Mouse (Mus musculus) heart, embryonic 16.5 days (tissue): ENCODE measurements around the gene Kcnh1. TPM values are rescaled to one million over a fixed set of nuclear protein-coding genes. Genes with fewer than 3 reads are reported as not detected.

ENCODE experiments used
- ATAC-seq: fragments of 200-750 bp; cut with Nextera tagmentation; replicated peaks from 2 replicates; pipeline ENCODE4 v1.8.0; 2017; ENCODE audit warnings: moderate number of reproducible peaks; ENCODE audit not compliant: insufficient read depth, low FRiP score; ENCODE audit errors: extremely low read depth
- H3K27ac ChIP-seq: fragments of 300-500 bp; sonication (generic); 2 replicates; pipeline ENCODE4 v1.5.1; 2014; ENCODE audit warnings: mild to moderate bottlenecking, low read length, control low read depth, moderate library complexity
- H3K27me3 ChIP-seq: fragments of 300-500 bp; sonication (generic); 2 replicates; pipeline ENCODE4 v1.6.1; 2014; ENCODE audit warnings: low read length, mixed read lengths; ENCODE audit not compliant: control insufficient read depth, insufficient read depth
- H3K36me3 ChIP-seq: fragments of 300-500 bp; sonication (generic); 2 replicates; pipeline ENCODE4 v1.6.1; 2014; ENCODE audit not compliant: control insufficient read depth, insufficient read depth
- H3K4me1 ChIP-seq: fragments of 300-500 bp; sonication (generic); 2 replicates; pipeline ENCODE4 v1.6.1; 2014; ENCODE audit warnings: low read length, mixed read lengths; ENCODE audit not compliant: control insufficient read depth, insufficient read depth
- H3K4me2 ChIP-seq: fragments of 300-500 bp; sonication (generic); 2 replicates; pipeline ENCODE4 v1.6.1; 2014; ENCODE audit warnings: low read depth, mild to moderate bottlenecking, control low read depth, low read length
- H3K4me3 ChIP-seq: fragments of 300-500 bp; sonication (generic); 2 replicates; pipeline ENCODE4 v1.5.1; 2014; ENCODE audit warnings: mild to moderate bottlenecking, control low read depth, low read length
- H3K9ac ChIP-seq: fragments of 300-500 bp; sonication (generic); 2 replicates; pipeline ENCODE4 v1.6.1; 2014; ENCODE audit warnings: low read length, control low read depth
- H3K9me3 ChIP-seq: fragments of 300-500 bp; sonication (generic); replicated peaks from 2 replicates; pipeline ENCODE4 v1.6.1; 2016; ENCODE audit warnings: low read length; ENCODE audit not compliant: control insufficient read depth
- WGBS: fragments of 180-500 bp; shearing (Covaris S2); extraction: QIAGEN DNeasy Blood & Tissue Kit; methylation state at CpG from one replicate; pipeline ENCODE4 v1.1.7; 2014; 5-methylcytosine and 5-hydroxymethylcytosine counted together
- polyA plus RNA-seq: library from polyadenylated mRNA; unstranded; fragments of >200 nt; fragmentation: Nextera tagmentation; extraction: Ambion mirVana; gene quantifications from 2 replicates; pipeline ENCODE4 v1.2.1, GENCODE M21; 2015

The Kcnh1 gene
- polyA plus RNA-seq, 1 experiment from 2014 or later: 0.32 TPM

GRCm38 (mm10) chr1:192487571-192487970, 297.0 kb downstream of the Kcnh1 start:
- H3K27me3 ChIP-seq: no peaks in the 10 kb centered on the region
- no peak for ATAC-seq
- H3K27ac ChIP-seq: no peak overlapping the region
- H3K4me1 ChIP-seq: no peaks in the 10 kb centered on the region
- H3K4me2 ChIP-seq: no peak overlapping the region
- 92% methylated on average over 11 of the region's 11 CpGs for WGBS
- no peak overlapping the region for H3K4me3 ChIP-seq
- no peaks in the 10 kb centered on the region for H3K36me3 ChIP-seq
- H3K9me3 ChIP-seq: no peaks in the 10 kb centered on the region
- no peak overlapping the region for H3K9ac ChIP-seq

- no peak for ATAC-seq
Observed at GRCm38 (mm10) chr1:192489908-192490825, 299.6 kb downstream of the Kcnh1 start.

GRCm38 (mm10) chr1:192497505-192497904, 306.9 kb downstream of the Kcnh1 start:
- ATAC-seq: no peak
- Histone ChIP-seq H3K27ac (no peak overlapping the region), H3K9ac (no peak overlapping the region), H3K9me3 (no peaks in the 10 kb centered on the region), H3K4me2 (no peak overlapping the region), H3K36me3 (no peaks in the 10 kb centered on the region), H3K27me3 (no peaks in the 10 kb centered on the region), H3K4me1 (no peaks in the 10 kb centered on the region), H3K4me3 (no peak overlapping the region)
- WGBS: 68% methylated on average over 2 of the region's 2 CpGs

More at GRCm38 (mm10) chr1:192489908-192490825, 299.6 kb downstream of the Kcnh1 start:
- 64% methylated on average over 13 of the region's 13 CpGs for WGBS
- H3K36me3 ChIP-seq: no peaks in the 10 kb centered on the region
- no peaks in the 10 kb centered on the region for H3K9me3 ChIP-seq
- no peak overlapping the region for H3K4me3 ChIP-seq
- no peak overlapping the region for H3K27ac ChIP-seq
- H3K4me2 ChIP-seq: no peak overlapping the region
- no peaks in the 10 kb centered on the region for H3K27me3 ChIP-seq
- no peaks in the 10 kb centered on the region for H3K4me1 ChIP-seq
- H3K9ac ChIP-seq: no peak overlapping the region

GRCm38 (mm10) chr1:192502016-192502415, 311.4 kb downstream of the Kcnh1 start:
- Histone ChIP-seq H3K4me2 (no peak overlapping the region), H3K36me3 (no peaks in the 10 kb centered on the region), H3K27ac (no peak overlapping the region), H3K4me1 (no peaks in the 10 kb centered on the region), H3K4me3 (no peak overlapping the region), H3K27me3 (no peaks in the 10 kb centered on the region), H3K9me3 (no peaks in the 10 kb centered on the region), H3K9ac (no peak overlapping the region)
- WGBS: 54% methylated on average over 9 of the region's 9 CpGs
- ATAC-seq: no peak

- Histone ChIP-seq H3K4me1 (no peaks in the 10 kb centered on the region), H3K36me3 (no peaks in the 10 kb centered on the region), H3K4me2 (no peak overlapping the region), H3K27me3 (no peaks in the 10 kb centered on the region), H3K27ac (no peak overlapping the region), H3K9me3 (no peaks in the 10 kb centered on the region), H3K9ac (no peak overlapping the region), H3K4me3 (no peak overlapping the region)
- no peak for ATAC-seq
Observed at GRCm38 (mm10) chr1:192502835-192503234, 312.3 kb downstream of the Kcnh1 start.

- Histone ChIP-seq H3K36me3 (no peaks in the 10 kb centered on the region), H3K4me1 (no peaks in the 10 kb centered on the region), H3K4me2 (no peak overlapping the region), H3K27me3 (no peaks in the 10 kb centered on the region), H3K27ac (no peak overlapping the region), H3K9ac (no peak overlapping the region), H3K4me3 (no peak overlapping the region), H3K9me3 (no peaks in the 10 kb centered on the region)
- WGBS: 77% methylated on average over 4 of the region's 4 CpGs
- ATAC-seq: no peak
Observed at GRCm38 (mm10) chr1:192503651-192504050, 313.1 kb downstream of the Kcnh1 start.

- ATAC-seq: no peak
- Histone ChIP-seq H3K36me3 (no peaks in the 10 kb centered on the region), H3K9me3 (no peaks in the 10 kb centered on the region), H3K4me3 (no peak overlapping the region), H3K4me2 (no peak overlapping the region), H3K9ac (no peak overlapping the region), H3K4me1 (no peaks in the 10 kb centered on the region), H3K27me3 (no peaks in the 10 kb centered on the region), H3K27ac (no peak overlapping the region)
- 97% methylated on average over 1 of the region's 1 CpGs for WGBS
Observed at GRCm38 (mm10) chr1:192512821-192513220, 322.2 kb downstream of the Kcnh1 start.

GRCm38 (mm10) chr1:192515373-192515772, 324.8 kb downstream of the Kcnh1 start:
- Histone ChIP-seq H3K4me3 (no peak overlapping the region), H3K9ac (no peak overlapping the region), H3K27ac (no peak overlapping the region), H3K36me3 (no peaks in the 10 kb centered on the region), H3K27me3 (no peaks in the 10 kb centered on the region), H3K4me1 (peaks cover under 1% of the 10 kb centered on the region), H3K4me2 (no peak overlapping the region), H3K9me3 (no peaks in the 10 kb centered on the region)
- WGBS: 78% methylated on average over 3 of the region's 3 CpGs
- no peak for ATAC-seq

GRCm38 (mm10) chr1:192519713-192520112, 329.1 kb downstream of the Kcnh1 start:
- no peak for ATAC-seq
- no peaks in the 10 kb centered on the region for H3K27me3 ChIP-seq
- 94% methylated on average over 1 of the region's 1 CpGs for WGBS

More at GRCm38 (mm10) chr1:192519713-192520112, 329.1 kb downstream of the Kcnh1 start:
- H3K4me1 ChIP-seq: peaks cover 13% of the 10 kb centered on the region
- H3K27ac ChIP-seq: no peak overlapping the region
- H3K36me3 ChIP-seq: no peaks in the 10 kb centered on the region
- no peak overlapping the region for H3K9ac ChIP-seq
- no peak overlapping the region for H3K4me2 ChIP-seq
- no peak overlapping the region for H3K4me3 ChIP-seq
- H3K9me3 ChIP-seq: no peaks in the 10 kb centered on the region
